Mouse (Mus musculus) embryonic fibroblast, embryonic 13.5 days (primary cell): Measurements from ENCODE around the gene Btbd11.

Source experiments
- CTCF ChIP-seq: IDR thresholded peaks from 2 replicates; pipeline ENCODE4 v1.5.1; 2011; ENCODE audit warnings: mild to moderate bottlenecking, control low read depth, low read length, moderate library complexity, borderline replicate concordance; ENCODE audit not compliant: insufficient read depth
- POLR2A ChIP-seq: IDR thresholded peaks from 2 replicates; pipeline ENCODE4 v1.6.1; 2011; ENCODE audit warnings: low read depth, mild to moderate bottlenecking, control low read depth, low read length, moderate library complexity

DNA sequence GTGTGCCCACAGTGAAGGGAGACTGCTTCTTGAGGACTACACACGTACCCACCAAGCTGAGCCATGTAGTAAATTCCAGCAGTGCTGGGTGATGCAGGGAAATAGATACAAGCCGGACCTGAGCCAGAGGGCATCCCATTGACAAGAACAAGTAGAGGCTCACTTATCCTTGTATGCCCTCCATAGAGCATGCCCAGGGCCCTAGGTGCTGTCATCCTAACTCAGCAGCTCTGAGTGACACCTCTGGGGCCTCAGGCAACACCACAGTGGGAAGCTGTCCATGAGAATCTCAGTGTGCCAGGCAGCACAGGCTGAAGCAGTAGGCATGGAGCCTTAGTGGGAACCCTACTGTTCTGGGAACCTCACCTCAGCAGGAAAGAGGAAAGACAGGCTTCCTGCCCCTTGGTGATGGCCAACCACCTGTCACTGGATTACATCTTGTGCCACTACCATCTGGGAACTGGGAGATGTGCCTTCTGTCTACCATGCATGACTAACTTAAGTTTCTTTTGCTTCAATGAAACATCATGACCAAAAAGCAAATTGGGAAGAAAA lies 66.7 kb downstream of the Btbd11 start:
- TF ChIP-seq CTCF (no peak), POLR2A (no peak)
